Mouse (Mus musculus): ENCODE measurements around the gene Hspa14. TPM values are rescaled to one million over a fixed set of nuclear protein-coding genes. Genes with fewer than 3 reads are reported as not detected.
A peak's percentile ranks its signal among the peaks of the same experiment; 100 is the strongest.

Hspa14 gene
- total RNA-seq (2014; fragmentation: Nextera tagmentation): 83.7 and 88.6 TPM in 2 replicates
- 155 and 173 TPM in 2 replicates for total RNA-seq (2017)

DNA sequence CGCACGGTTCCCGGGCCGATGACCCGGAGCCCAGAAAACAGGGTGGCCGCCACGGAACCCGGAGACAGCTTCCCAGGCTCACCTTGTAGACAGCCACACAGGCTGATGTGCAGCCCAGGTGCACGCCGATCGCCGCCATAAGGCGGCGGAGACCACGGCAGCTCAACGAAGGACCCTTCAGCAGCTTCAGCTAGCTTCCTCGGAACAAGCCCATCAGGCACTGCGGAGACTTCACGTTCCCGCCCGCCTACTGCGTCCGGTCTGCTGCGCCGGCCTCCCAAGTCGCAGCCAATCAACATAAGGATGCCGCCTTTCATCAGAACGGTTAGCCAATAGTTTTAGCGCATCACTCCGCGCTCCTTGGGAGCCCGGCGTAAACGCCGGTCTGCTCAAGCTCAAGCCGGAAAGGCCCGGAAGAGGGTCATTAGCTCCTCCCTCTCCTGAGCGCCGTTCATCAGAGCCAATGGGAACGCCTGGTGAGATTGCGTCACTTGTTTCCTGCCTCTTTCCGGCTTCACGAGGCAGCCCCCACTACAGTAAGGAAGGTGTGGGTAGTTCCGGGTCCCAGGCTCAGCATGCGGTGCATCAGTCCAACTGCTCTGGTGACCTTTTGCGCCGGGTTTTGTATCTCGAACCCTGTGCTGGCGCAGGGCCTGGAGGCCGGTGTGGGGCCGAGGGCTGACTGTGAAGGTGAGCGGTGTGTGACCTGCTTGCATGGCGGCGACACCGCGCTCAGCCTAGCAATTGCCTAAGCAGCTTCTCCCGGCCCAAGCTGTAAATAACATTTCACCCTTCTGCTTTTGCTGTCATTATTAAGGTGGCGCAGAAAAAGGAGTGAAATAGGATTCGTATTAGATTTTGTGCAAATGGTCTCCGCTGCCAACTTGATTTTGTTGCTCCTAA is at the start of gene Hspa14, which contains the start of the genes Gm45902 and Cdnf:
Gene Hspa14, minus strand, starts transcription at position 263 of the 903 bp plus-strand sequence.
Gene Gm45902, minus strand, starts transcription at position 239 of the 903 bp plus-strand sequence.
Gene Cdnf, plus strand, starts transcription at position 479 of the 903 bp plus-strand sequence.
- peak; percentile 91 for ATAC-seq (replicated peaks; ENCODE audit: poor library complexity, severe bottlenecking)

GRCm38 (mm10) chr2:3546588-3546987 is 34.0 kb upstream of the Hspa14 start:
- ATAC-seq (replicated peaks; ENCODE audit: poor library complexity, severe bottlenecking): peak; percentile 67

DNA sequence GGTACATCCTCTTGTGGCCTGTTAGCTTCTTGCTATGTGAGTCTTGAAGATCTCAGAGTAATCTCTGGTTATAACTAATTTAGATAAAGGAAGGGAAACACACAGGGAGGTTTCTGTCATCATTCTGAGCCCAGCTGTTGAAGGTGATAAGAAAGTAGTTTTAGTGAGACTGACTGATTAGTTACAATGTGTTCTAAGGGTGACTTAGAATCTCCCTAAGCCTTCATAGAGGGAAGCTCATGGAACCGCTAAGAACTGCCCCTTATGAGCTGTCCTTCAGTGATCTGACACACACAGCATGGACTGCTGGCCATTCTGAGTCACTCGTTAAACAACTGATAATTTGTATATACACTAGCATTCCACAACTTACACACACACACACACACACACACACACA is 33.4 kb upstream of the Hspa14 start:
- no peak for ATAC-seq (replicated peaks; ENCODE audit: poor library complexity, severe bottlenecking)

- peak; percentile 75 for ATAC-seq (replicated peaks; ENCODE audit: poor library complexity, severe bottlenecking)
Measured at GRCm38 (mm10) chr2:3541307-3542079, 28.9 kb upstream of the Hspa14 start.

DNA sequence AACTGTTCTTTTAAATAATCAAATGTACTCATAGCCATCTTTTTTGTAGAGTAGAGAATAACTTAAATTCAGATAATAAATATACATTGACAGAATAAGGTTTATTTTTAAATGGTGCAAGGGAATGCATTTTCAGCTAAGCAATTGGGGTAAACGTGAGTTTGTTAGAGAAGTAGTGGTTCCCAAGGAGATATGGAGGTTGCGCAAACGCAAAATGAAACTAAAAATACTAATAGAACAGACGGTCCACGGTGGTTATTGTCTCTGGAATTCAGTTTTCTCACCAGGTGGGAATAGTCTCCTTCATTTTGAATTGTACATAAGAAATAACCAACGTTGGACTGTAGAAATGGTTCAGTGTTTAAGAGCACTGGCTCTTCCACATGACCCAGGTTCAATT is 13.7 kb upstream of the Hspa14 start:
- peak; percentile 79 for ATAC-seq (replicated peaks; ENCODE audit: poor library complexity, severe bottlenecking)

DNA sequence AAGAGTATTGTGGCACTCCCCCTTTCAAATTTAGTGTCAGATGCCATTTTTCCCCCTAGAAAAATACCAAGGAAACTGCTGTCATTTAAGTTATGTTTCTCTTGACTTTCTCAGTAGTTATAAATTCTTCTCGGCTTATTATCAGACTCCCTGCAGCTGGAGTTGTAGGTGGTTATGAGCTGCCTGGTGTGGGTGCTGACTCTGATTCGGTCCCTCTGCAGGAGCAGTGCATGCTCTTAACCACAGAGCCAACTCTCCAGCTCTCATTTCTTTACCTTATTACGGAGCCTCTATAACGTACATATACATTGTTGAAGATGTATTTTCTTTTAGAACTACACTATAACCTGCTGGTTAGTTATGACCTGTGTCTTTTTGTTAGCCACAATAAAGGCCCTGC is 9.9 kb upstream of the Hspa14 start:
- ATAC-seq (replicated peaks; ENCODE audit: poor library complexity, severe bottlenecking): no peak

DNA sequence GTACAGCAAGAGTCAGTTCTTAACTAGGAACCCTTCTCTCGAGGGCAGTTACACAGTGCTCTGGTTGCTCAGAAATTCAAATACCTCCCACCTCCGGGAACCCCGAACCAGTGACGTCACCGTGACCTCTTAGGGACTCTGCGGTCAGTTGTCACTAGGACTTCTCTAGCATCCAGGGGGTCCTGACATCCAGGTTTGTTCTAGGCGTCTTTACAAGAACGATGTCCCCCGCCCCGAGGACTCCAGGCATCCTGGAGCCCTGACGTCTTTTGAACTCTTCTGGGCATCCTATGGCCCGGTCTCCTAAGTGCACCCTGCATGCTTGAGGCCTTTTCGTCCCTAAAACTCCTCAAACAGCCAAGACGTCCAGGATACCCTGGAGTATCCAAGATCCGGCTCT is 538 bp downstream of the Hspa14 start:
- peak; percentile 40 for ATAC-seq (replicated peaks; ENCODE audit: poor library complexity, severe bottlenecking)

- peak; percentile 60 for ATAC-seq (replicated peaks; ENCODE audit: poor library complexity, severe bottlenecking)
Measured at GRCm38 (mm10) chr2:3500886-3501285, 11.7 kb downstream of the Hspa14 start.

DNA sequence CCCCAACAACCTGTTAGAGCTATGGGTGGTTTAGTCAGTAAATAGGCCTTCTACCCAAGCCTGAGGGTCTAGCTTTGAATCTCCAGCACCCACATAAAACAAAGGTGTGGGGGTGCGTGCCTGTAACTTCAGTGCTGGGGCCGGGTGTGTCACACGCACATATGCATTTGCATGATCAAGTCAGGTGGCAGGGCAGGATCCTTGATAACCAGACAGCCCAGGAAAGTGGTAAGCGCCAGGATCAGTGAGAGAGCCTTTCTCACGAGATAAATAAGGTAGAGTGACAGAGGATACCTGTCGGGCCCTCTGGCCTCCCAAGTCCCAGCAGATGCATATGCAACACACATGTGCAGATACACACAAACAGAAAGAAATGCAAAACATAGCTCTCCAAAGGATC is 13.1 kb downstream of the Hspa14 start:
- no peak for ATAC-seq (replicated peaks; ENCODE audit: poor library complexity, severe bottlenecking)

DNA sequence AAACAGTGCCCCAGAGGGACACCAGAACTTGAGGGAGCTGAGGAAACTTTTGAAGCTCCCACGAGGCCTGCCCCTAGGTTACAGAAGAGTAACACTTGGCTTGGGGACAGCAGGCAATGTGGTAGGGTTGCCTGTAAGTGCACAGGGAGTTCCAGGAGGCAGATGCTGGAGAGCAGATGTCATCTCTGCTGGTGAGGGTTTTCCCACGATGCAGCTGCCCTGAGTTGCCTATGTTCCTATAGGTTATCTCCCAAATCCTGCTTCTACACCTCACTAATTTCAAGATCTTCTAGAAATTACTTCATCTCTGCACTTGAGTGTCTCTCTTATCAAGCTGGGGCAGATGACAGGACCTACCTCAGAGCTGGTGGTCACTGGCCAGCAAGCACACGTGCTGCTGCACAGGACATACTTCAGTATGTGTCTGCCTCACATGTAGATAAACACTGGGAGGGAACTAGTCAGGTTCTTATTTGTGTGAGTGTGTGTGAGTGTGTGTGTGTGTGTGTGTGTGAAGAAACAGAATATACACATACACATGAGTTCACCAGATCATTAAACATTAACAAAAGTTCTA is 18.7 kb downstream of the Hspa14 start:
- no peak for ATAC-seq (replicated peaks; ENCODE audit: poor library complexity, severe bottlenecking)

- ATAC-seq (replicated peaks; ENCODE audit: poor library complexity, severe bottlenecking): no peak
Measured at GRCm38 (mm10) chr2:3489816-3490215, 22.8 kb downstream of the Hspa14 start.

DNA sequence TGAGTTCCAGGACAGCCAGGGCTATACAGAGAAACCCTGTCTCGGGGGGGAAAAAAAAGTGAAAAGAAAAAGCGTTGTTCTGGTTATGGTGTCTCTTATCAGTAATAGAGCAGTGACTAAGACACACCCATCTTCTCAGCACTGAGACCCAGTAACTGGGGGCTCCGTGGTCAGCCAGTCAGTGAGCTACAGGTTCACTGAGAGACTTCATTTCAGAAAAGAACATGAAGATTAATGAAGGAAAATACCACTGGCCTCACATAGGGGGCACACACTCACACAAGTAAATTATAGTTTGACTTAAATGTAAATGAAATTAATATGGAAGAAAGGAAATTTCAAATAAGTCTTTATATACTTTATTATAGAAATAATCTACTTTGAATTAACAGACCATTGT is 32.4 kb downstream of the Hspa14 start:
- ATAC-seq (replicated peaks; ENCODE audit: poor library complexity, severe bottlenecking): no peak

DNA sequence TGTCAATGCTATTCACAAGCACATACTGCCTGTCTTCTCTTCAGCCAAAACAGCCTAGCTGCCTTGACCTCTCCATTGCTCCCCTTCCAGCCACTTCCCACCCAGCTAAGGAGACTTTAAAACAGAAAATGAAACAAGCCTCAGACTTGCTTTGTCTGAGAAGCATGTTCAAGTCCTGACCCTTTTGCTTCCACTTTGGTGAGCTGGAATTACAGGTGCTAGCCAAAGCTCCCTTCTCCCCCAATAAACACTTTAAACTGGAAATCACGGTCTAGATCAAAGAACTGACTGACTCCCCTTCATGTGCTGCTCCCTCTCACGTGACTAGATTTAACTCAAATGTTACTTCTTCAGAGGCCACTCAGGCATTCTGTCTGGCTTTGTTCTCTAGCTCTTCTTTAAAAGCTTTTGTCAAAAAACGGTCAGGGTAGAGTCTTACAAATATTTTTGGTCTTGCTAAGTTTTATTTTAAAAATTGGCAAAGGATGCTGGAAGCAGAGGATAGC is 36.8 kb downstream of the Hspa14 start:
- ATAC-seq (replicated peaks; ENCODE audit: poor library complexity, severe bottlenecking): 0 out of 2 replicates have a peak, but pooled peaks have one; percentile 4

DNA sequence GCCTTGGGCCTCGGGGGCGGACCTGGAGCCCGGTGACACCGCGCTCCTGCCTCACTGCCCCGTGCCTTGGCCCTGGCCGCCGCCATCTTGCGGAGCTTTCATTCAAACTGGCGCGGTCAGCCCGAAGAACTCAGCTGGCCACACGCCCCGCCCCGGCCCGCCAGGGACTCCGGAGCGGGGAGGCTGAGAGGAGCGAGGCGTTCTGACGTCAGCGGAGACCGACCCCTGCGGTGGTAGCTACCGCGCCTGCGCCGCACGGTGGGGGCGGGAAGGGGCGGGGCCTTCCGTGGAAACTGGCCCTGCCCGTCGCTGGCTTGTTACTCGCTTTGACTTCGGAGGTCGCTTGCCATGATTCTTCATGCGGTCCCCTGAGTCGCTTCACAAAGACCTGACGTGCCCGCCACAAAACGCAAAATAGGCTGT is 37.7 kb downstream of the Hspa14 start, which contains the start of gene Suv39h2:
Gene Suv39h2, minus strand, starts transcription at position 171 of the 423 bp plus-strand sequence.
- ATAC-seq (replicated peaks; ENCODE audit: poor library complexity, severe bottlenecking): peak; percentile 93

DNA sequence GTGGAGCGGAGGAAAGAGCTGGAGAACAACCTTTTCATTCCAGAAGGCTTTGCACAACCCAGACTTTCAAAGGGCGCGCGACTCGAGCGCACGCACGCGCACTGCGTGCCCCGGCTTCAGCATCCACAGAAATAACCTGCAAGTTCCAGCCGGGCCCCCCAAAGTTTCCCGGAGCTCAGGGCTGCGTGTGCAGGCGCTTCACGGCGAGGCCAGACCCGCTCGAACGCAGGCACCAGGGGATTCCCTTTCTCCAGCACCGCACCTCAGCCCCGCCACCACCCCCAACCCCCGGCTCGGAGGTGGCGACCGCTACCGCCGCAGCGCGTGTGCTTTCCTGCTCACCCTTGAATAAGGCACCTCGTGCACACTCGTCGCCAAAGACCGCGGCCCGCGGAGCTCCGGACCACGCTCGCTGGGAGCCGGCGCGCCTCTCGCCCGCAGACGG is 38.2 kb downstream of the Hspa14 start:
- peak; percentile 30 for ATAC-seq (replicated peaks; ENCODE audit: poor library complexity, severe bottlenecking)

- ATAC-seq (replicated peaks; ENCODE audit: poor library complexity, severe bottlenecking): peak; percentile 26; the same call in 1 of the 2 replicates
Measured at GRCm38 (mm10) chr2:3473891-3474290, 38.7 kb downstream of the Hspa14 start.

- ATAC-seq (replicated peaks; ENCODE audit: poor library complexity, severe bottlenecking): peak; percentile 42
Measured at GRCm38 (mm10) chr2:3456590-3456989, 56.0 kb downstream of the Hspa14 start.

DNA sequence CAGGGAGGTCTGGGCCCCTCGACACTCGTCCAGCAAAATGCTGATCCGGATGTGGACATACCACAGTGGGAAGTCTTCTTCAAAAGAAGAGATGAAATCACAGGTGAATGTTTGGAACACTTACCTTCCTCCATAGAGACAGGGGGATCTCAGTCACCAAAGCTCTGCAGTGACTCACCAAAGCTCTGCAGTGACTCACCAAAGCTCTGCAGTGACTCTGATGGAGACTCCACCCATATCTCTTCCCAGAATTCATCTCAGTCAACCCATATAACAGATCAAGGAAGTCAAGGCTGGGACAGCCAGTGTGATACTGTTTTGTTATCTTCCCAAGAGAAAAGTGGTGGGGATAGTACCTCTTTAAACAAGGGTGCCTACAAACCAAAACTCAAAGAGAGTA is 59.5 kb downstream of the Hspa14 start:
- no peak for ATAC-seq (replicated peaks; ENCODE audit: poor library complexity, severe bottlenecking)

- ATAC-seq (replicated peaks; ENCODE audit: poor library complexity, severe bottlenecking): no peak
Measured at GRCm38 (mm10) chr2:3449431-3449830, 63.2 kb downstream of the Hspa14 start.

GRCm38 (mm10) chr2:3445984-3446383 is 66.6 kb downstream of the Hspa14 start:
- no peak for ATAC-seq (replicated peaks; ENCODE audit: poor library complexity, severe bottlenecking)

Measured in granulocyte monocyte progenitor cell, adult 5-6 weeks (primary cell).